In the genomic region with DNA sequence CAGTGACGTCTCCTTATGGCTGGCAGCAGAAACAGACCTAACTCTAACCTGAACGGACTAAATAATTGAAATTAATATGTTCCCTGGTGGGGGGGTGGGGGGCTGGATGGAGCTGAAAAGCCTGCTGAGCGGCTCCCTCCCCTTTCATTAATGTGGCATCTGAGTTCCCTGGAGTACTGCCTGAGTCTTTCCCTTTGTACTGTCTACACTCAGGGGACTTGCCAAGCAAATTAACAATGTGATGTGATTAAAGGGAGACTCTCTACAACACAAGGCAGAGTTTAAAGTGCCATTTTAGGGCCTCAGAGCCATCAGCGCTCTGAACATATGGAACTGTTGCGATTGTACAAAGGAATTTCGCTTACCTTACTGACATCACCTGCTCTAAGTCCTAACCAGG, we compare ENCODE assay signal across 13 mouse cellular contexts. TPM values are rescaled to one million over a fixed set of nuclear protein-coding genes. Genes with fewer than 3 reads are reported as not detected.
A peak's percentile ranks its signal among the peaks of the same experiment; 100 is the strongest.
DNase-seq lines count a peak whose midpoint lies in the region; ATAC-seq and TF ChIP-seq lines count a peak whose summit lies in the region.
"Had no signal": no experiment of that assay in that cellular context is flagged by ENCODE, and none has a peak within 500 bp of the region (broad histone marks: within the 10 kb centered on the region; RNA-seq: fewer than 3 reads in every experiment).

No protein-coding gene starts in this region.

- WGBS in liver, embryonic 11.5 days, result 64% methylated on average over 6 of the region's 6 CpGs
- WGBS in forebrain, embryonic 10.5 days, result 49% methylated on average over 6 of the region's 6 CpGs
- 36% methylated on average over 6 of the region's 6 CpGs for WGBS in hindbrain, embryonic 12.5 days
- 27% methylated on average over 6 of the region's 6 CpGs for WGBS in midbrain, embryonic 14.5 days
- 94% methylated on average over 6 of the region's 6 CpGs for WGBS in thymus, adult 2 months

- H3K9ac ChIP-seq in liver, embryonic 11.5 days (ENCODE audit: low read depth, low read length), result peak overlapping the region; percentile 14; the same call in 1 of the 2 replicates
- no peak overlapping the region for H3K9ac ChIP-seq in hindbrain, embryonic 12.5 days
- H3K9ac ChIP-seq in midbrain, embryonic 14.5 days (replicated peaks; ENCODE audit: low read length), result no peak overlapping the region

- ATAC-seq in liver, embryonic 11.5 days (replicated peaks; ENCODE audit: low FRiP score), result no peak
- peak; percentile 66; the same call in 1 of the 2 replicates for ATAC-seq in hindbrain, embryonic 12.5 days (ENCODE audit: low FRiP score)
- ATAC-seq in midbrain, embryonic 14.5 days (ENCODE audit: low FRiP score, low TSS enrichment), result peak; percentile 13; the same call in 1 of the 2 replicates

- H3K4me3 ChIP-seq in liver, embryonic 11.5 days (ENCODE audit: low read depth, low read length), result no peak overlapping the region
- H3K4me3 ChIP-seq in forebrain, embryonic 10.5 days, result no peak overlapping the region
- H3K4me3 ChIP-seq in hindbrain, embryonic 12.5 days, result no peak overlapping the region
- no peak overlapping the region for H3K4me3 ChIP-seq in midbrain, embryonic 14.5 days (replicated peaks; ENCODE audit: low read depth, low read length)
- no peak overlapping the region for H3K4me3 ChIP-seq in thymus, adult 2 months (ENCODE audit: control insufficient read depth, insufficient read depth, low read length)

- peak overlapping the region; percentile 43 for H3K4me2 ChIP-seq in liver, embryonic 11.5 days
- H3K4me2 ChIP-seq in hindbrain, embryonic 12.5 days (replicated peaks), result no peak overlapping the region
- H3K4me2 ChIP-seq in midbrain, embryonic 14.5 days (ENCODE audit: low read length), result no peak overlapping the region

- no peaks in the 10 kb centered on the region for H3K36me3 ChIP-seq in liver, embryonic 11.5 days (ENCODE audit: control insufficient read depth, insufficient read depth, low read length)
- no peaks in the 10 kb centered on the region for H3K36me3 ChIP-seq in forebrain, embryonic 10.5 days (replicated peaks)
- H3K36me3 ChIP-seq in hindbrain, embryonic 12.5 days, result no peaks in the 10 kb centered on the region
- H3K36me3 ChIP-seq in midbrain, embryonic 14.5 days (ENCODE audit: control insufficient read depth, insufficient read depth, low read length), result no peaks in the 10 kb centered on the region
- no peaks in the 10 kb centered on the region for H3K36me3 ChIP-seq in thymus, adult 2 months (ENCODE audit: control insufficient read depth, insufficient read depth, low read length)

- peaks cover 44% of the 10 kb centered on the region for H3K4me1 ChIP-seq in liver, embryonic 11.5 days (replicated peaks; ENCODE audit: control insufficient read depth, insufficient read depth, low read length)
- H3K4me1 ChIP-seq in forebrain, embryonic 10.5 days, result peaks cover 53% of the 10 kb centered on the region
- H3K4me1 ChIP-seq in hindbrain, embryonic 12.5 days, result peaks cover 18% of the 10 kb centered on the region
- peaks cover 20% of the 10 kb centered on the region for H3K4me1 ChIP-seq in midbrain, embryonic 14.5 days (ENCODE audit: control insufficient read depth, insufficient read depth, low read length)
- no peaks in the 10 kb centered on the region for H3K4me1 ChIP-seq in thymus, adult 2 months (replicated peaks; ENCODE audit: control insufficient read depth, insufficient read depth, low read length)

- DNase-seq in liver, embryonic 11.5 days (ENCODE audit: low spot score), result no peak
- no peak for DNase-seq in liver
- no peak for DNase-seq in forebrain, embryonic 10.5 days (ENCODE audit: extremely low spot score, low spot score)
- peak; percentile 44 for DNase-seq in midbrain, embryonic 14.5 days
- no peak for DNase-seq in thymus, adult 2 months
- no peak for DNase-seq in adrenal gland, adult 18-20 months (ENCODE audit: low spot score in 2 of 2)
- DNase-seq in natural killer cell, adult 2 months (ENCODE audit: low spot score in 2 of 2), result no peak
- DNase-seq: cerebellum, adult 2 months had no signal

- H3K27ac ChIP-seq in liver, embryonic 11.5 days (ENCODE audit: low read depth, low read length), result peak overlapping the region; percentile 91
- H3K27ac ChIP-seq in forebrain, embryonic 10.5 days, result peak overlapping the region; percentile 72
- H3K27ac ChIP-seq in hindbrain, embryonic 12.5 days, result no peak overlapping the region
- peak overlapping the region; percentile 26; the same call in 1 of the 2 replicates for H3K27ac ChIP-seq in midbrain, embryonic 14.5 days (replicated peaks; ENCODE audit: low read depth, low read length)
- H3K27ac ChIP-seq in thymus, adult 2 months (ENCODE audit: control insufficient read depth, insufficient read depth, low read length), result no peak overlapping the region

- no peak for TF ChIP-seq CTCF in thymus, adult 2 months (IDR thresholded peaks at IDR 0.05; ENCODE audit: borderline replicate concordance, control insufficient read depth, extremely low read depth, insufficient read depth, low read length, poor library complexity)

- H3K9me3 ChIP-seq in liver, embryonic 11.5 days (ENCODE audit: control insufficient read depth, low read length), result no peaks in the 10 kb centered on the region
- H3K9me3 ChIP-seq in forebrain, embryonic 10.5 days, result no peaks in the 10 kb centered on the region
- no peaks in the 10 kb centered on the region for H3K9me3 ChIP-seq in hindbrain, embryonic 12.5 days (replicated peaks)
- no peaks in the 10 kb centered on the region for H3K9me3 ChIP-seq in midbrain, embryonic 14.5 days (ENCODE audit: control insufficient read depth, low read length)

- H3K27me3 ChIP-seq in liver, embryonic 11.5 days (replicated peaks; ENCODE audit: control insufficient read depth, insufficient read depth, low read length), result no peaks in the 10 kb centered on the region
- H3K27me3 ChIP-seq in forebrain, embryonic 10.5 days (ENCODE audit: poor library complexity, severe bottlenecking), result peaks cover 4% of the 10 kb centered on the region
- H3K27me3 ChIP-seq in hindbrain, embryonic 12.5 days, result no peaks in the 10 kb centered on the region
- H3K27me3 ChIP-seq in midbrain, embryonic 14.5 days (ENCODE audit: control insufficient read depth, insufficient read depth, low read length), result no peaks in the 10 kb centered on the region
- H3K27me3 ChIP-seq in thymus, adult 2 months (ENCODE audit: control insufficient read depth, insufficient read depth, low read length), result no peaks in the 10 kb centered on the region

- TF ChIP-seq POLR2A in thymus, adult 2 months (IDR thresholded peaks at IDR 0.05; ENCODE audit: control insufficient read depth, extremely low read depth, insufficient read depth, low read length, poor library complexity), result no peak

RNA-seq across cellular contexts. Expression of a gene that starts 16.4 kb away (rescaled TPM):
- 27.5 and 30.3 TPM in 2 replicates for polyA plus RNA-seq in liver, embryonic 11.5 days (2014; fragmentation: Nextera tagmentation; extraction: Ambion mirVana)
- 8.2 and 8.9 TPM in 2 replicates for polyA plus RNA-seq in forebrain, embryonic 10.5 days (2016; fragmentation: Nextera tagmentation; extraction: Ambion mirVana)
- polyA plus RNA-seq in hindbrain, embryonic 12.5 days (2016; fragmentation: Nextera tagmentation; extraction: Ambion mirVana), result 18.1 and 18.7 TPM in 2 replicates
- polyA plus RNA-seq in midbrain, embryonic 14.5 days (2014; fragmentation: Nextera tagmentation; extraction: Ambion mirVana), result 11.4 and 15.4 TPM in 2 replicates
- polyA plus RNA-seq in thymus, adult 2 months (2012; rRNA removed), result 108 and 109 TPM in 2 replicates
- 10 to 100 TPM; 42.0 to 63.8 TPM for total RNA-seq in adrenal gland, adult 18-20 months (2021)

RNA-seq across cellular contexts. Expression of a gene that starts 18.5 kb away (rescaled TPM):
- not detected in 2 replicates for polyA plus RNA-seq in liver, embryonic 11.5 days (2014; fragmentation: Nextera tagmentation; extraction: Ambion mirVana)
- not detected in 2 replicates for polyA plus RNA-seq in forebrain, embryonic 10.5 days (2016; fragmentation: Nextera tagmentation; extraction: Ambion mirVana)
- not detected in 2 replicates for polyA plus RNA-seq in hindbrain, embryonic 12.5 days (2016; fragmentation: Nextera tagmentation; extraction: Ambion mirVana)
- not detected in 2 replicates for polyA plus RNA-seq in midbrain, embryonic 14.5 days (2014; fragmentation: Nextera tagmentation; extraction: Ambion mirVana)
- 0.15 and 0.22 TPM in 2 replicates for polyA plus RNA-seq in thymus, adult 2 months (2012; rRNA removed)
- not detected for total RNA-seq in adrenal gland, adult 18-20 months (2021)
- total RNA-seq: liver, adult 2 months; neutrophil, adult 5-6 weeks had no signal
- polyA plus RNA-seq: cerebellum, adult 2 months; heart, postnatal 0 days; large intestine, adult 2 months; liver, adult 2 months had no signal

Comparison
In these comparisons a context has a peak if more than half of its experiments do, and no peak if none do; other contexts are left out.
1. H3K27ac ChIP-seq: peak in liver, embryonic 11.5 days (single experiment), forebrain, embryonic 10.5 days (single experiment) and midbrain, embryonic 14.5 days (single experiment); none in hindbrain, embryonic 12.5 days (single experiment) and thymus, adult 2 months (single experiment).